Mouse (Mus musculus) stomach, postnatal 0 days (tissue): ENCODE measurements at regions not wholly inside any gene's neighbourhood (a gene's known extent, or its start where the extent isn't known, plus 50 kb on each side); places are given as distances from the start of the nearest gene placed in this dataset.

Experiments used
- CTCF ChIP-seq: IDR thresholded peaks from 2 replicates; pipeline ENCODE4 v1.5.1; 2016; ENCODE audit warnings: antibody characterized with exemption, low read depth, mild to moderate bottlenecking, moderate library complexity
- EP300 ChIP-seq: optimal IDR thresholded peaks from 2 replicates; pipeline ENCODE3; 2016; ENCODE audit warnings: antibody characterized with exemption

GRCm38 (mm10) chr9:31529021-31529420 is 64.8 kb upstream of the Tmem45b start:
- TF ChIP-seq CTCF (no peak), EP300 (no peak)
